Mouse (Mus musculus): Measurements from ENCODE around the gene Il5.

DNA sequence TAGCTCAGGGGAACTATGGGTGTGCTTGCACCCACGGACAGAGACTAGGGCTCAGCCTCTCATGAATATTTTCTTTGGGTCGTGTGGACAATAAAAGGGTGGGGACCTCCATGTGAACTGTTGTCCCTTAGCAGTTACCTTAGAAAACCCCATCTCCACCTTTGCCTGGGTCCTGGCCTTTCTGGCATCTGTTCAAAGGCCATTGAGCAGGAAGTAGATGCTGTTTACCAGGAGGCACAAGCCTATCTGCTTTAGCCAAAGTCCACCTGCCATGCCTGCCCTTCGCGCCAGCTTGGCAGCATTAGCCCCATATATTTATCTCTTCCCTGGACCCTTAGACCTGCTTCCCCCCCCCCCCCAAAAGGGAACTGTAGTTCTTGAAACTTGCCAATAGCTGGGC, 37.0 kb downstream of the Il5 start:
- no peak for TF ChIP-seq CTCF (IDR thresholded peaks at IDR 0.05; ENCODE audit: extremely low read depth, insufficient read depth, low read length)
- no peak for TF ChIP-seq POLR2A (IDR thresholded peaks at IDR 0.05; ENCODE audit: extremely low read depth, insufficient read depth, low read length)

All from cortical plate, adult 2 months (tissue).